Mouse (Mus musculus) stomach, postnatal 0 days (tissue): ENCODE measurements at regions not wholly inside any gene's neighbourhood (a gene's known extent, or its start where the extent isn't known, plus 50 kb on each side); places are given as distances from the start of the nearest gene placed in this dataset.

ENCODE experiments used
- CTCF ChIP-seq: IDR thresholded peaks from 2 replicates; pipeline ENCODE4 v1.5.1; 2016; ENCODE audit warnings: antibody characterized with exemption, low read depth, mild to moderate bottlenecking, moderate library complexity
- EP300 ChIP-seq: optimal IDR thresholded peaks from 2 replicates; pipeline ENCODE3; 2016; ENCODE audit warnings: antibody characterized with exemption

DNA sequence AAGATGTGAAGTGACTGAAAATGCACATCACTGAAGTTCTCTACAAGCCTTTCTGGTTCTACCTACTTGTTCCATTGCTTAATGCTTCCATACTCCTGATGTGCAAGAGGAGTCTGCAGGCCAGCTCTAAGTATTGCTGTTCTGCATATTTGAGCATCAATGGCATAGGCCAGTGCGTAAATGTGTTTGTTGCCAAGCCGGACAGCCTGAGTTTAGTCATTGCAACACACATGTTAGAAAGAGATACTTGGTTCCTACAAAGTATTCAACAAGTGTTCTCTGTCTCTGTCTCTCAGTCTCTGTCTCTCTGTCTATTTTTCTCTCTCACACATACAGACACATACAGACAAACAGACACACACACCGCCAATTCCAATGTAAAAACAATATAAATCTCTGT, 1288.4 kb downstream of the Defb40 start:
- TF ChIP-seq CTCF (no peak), EP300 (no peak)
